Mouse (Mus musculus): ENCODE results near the gene Tbc1d2b. TPM values are rescaled to one million over a fixed set of nuclear protein-coding genes. Genes with fewer than 3 reads are reported as not detected.

Gene Tbc1d2b
- polyA plus RNA-seq, 1 experiment from 2014 or later, result 17.3 TPM

DNA sequence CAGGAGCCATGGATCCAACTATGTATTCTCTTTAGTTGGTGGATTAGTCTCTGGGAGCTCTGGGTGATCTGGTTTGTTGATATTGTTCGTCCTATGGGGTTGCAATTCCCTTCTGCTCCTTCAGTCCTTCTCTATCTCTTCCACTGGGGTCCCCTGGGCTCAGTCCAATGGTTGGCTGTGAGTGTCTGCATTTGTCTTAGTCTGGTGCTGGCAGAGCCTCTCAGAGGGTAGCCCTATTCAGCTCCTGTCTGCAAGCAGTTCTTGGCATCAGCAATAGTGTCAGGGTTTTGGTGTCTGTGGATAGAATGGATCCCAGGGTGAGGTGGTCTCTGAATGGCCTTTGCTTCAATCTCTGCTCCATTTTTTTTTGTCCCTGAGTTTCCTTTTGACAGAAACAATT lies 6.2 kb upstream of the Tbc1d2b start:
- Histone ChIP-seq H3K27me3 (no peaks in the 10 kb centered on the region), H3K9ac (no peak overlapping the region), H3K9me3 (no peaks in the 10 kb centered on the region), H3K4me1 (no peaks in the 10 kb centered on the region), H3K27ac (no peak overlapping the region), H3K4me3 (no peak overlapping the region), H3K36me3 (no peaks in the 10 kb centered on the region), H3K4me2 (no peak overlapping the region)
- WGBS, result 74% methylated on average over 1 of the region's 1 CpGs
- no peak for ATAC-seq (ENCODE audit: insufficient number of reproducible peaks, insufficient read depth, low FRiP score, low TSS enrichment, low read depth)

DNA sequence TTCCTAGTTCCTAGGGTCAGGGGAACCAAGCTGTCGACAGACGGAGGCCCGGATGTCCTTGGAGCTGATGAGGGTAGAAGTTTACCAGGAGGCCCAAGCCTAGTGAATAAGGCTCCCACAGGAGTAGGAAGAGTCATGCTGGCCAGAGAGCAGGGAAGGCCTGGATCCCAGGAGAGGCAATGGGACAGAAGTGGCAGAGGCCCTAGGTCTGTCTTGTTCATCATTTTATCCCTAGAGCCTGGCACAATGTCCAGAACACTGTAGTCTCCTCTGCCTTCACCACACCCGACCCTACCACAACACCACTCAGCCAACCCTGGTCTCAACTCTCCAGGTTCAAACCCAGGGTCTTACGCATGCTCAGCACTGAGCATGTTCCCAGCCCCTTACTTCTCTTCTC lies 5.3 kb upstream of the Tbc1d2b start:
- Histone ChIP-seq H3K4me2 (no peak overlapping the region), H3K27ac (no peak overlapping the region), H3K9ac (no peak overlapping the region), H3K4me1 (no peaks in the 10 kb centered on the region), H3K9me3 (no peaks in the 10 kb centered on the region), H3K27me3 (no peaks in the 10 kb centered on the region), H3K36me3 (no peaks in the 10 kb centered on the region), H3K4me3 (no peak overlapping the region)
- no peak for ATAC-seq (ENCODE audit: insufficient number of reproducible peaks, insufficient read depth, low FRiP score, low TSS enrichment, low read depth)
- 92% methylated on average over 5 of the region's 5 CpGs for WGBS

GRCm38 (mm10) chr9:90275500-90275899 lies 4.9 kb upstream of the Tbc1d2b start:
- no peak for ATAC-seq (ENCODE audit: insufficient number of reproducible peaks, insufficient read depth, low FRiP score, low TSS enrichment, low read depth)
- H3K9me3 ChIP-seq, result no peaks in the 10 kb centered on the region
- no peak overlapping the region for H3K9ac ChIP-seq
- H3K27me3 ChIP-seq, result no peaks in the 10 kb centered on the region
- H3K4me2 ChIP-seq, result no peak overlapping the region
- H3K36me3 ChIP-seq, result no peaks in the 10 kb centered on the region
- H3K27ac ChIP-seq, result no peak overlapping the region
- no peaks in the 10 kb centered on the region for H3K4me1 ChIP-seq
- WGBS, result 63% methylated on average over 2 of the region's 2 CpGs
- H3K4me3 ChIP-seq, result no peak overlapping the region

- H3K4me2 ChIP-seq, result no peak overlapping the region
- H3K4me3 ChIP-seq, result no peak overlapping the region
- H3K27ac ChIP-seq, result no peak overlapping the region
- no peak overlapping the region for H3K9ac ChIP-seq
- ATAC-seq (ENCODE audit: insufficient number of reproducible peaks, insufficient read depth, low FRiP score, low TSS enrichment, low read depth), result no peak
- no peaks in the 10 kb centered on the region for H3K9me3 ChIP-seq
- no peaks in the 10 kb centered on the region for H3K27me3 ChIP-seq
- H3K36me3 ChIP-seq, result no peaks in the 10 kb centered on the region
- H3K4me1 ChIP-seq, result peaks cover 6% of the 10 kb centered on the region
- WGBS, result 83% methylated on average over 3 of the region's 3 CpGs
Observed at GRCm38 (mm10) chr9:90274516-90274915, 3.9 kb upstream of the Tbc1d2b start.

DNA sequence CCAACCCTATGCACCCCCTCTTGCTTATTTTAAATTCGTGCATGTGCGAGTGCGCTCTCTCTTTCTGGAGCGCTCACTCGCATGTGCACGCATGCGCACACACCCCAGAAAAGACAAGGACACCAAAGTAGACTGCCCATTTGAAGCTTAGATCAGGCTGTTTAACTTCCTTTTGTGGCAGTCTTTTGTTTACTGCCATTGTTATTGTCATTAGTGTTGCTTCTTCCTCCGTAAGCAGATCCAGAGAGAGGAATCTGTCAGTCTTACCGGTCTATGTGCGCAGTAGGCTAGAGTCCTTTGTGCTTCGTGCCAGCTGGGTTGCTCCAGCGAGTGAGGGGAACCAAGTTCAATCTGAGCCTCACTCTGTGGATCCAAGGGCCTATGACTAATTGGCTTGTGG lies 1.7 kb upstream of the Tbc1d2b start:
- Histone ChIP-seq H3K4me1 (peaks cover 24% of the 10 kb centered on the region), H3K4me3 (no peak overlapping the region), H3K9ac (no peak overlapping the region), H3K4me2 (no peak overlapping the region), H3K27ac (no peak overlapping the region), H3K27me3 (no peaks in the 10 kb centered on the region), H3K36me3 (no peaks in the 10 kb centered on the region), H3K9me3 (no peaks in the 10 kb centered on the region)
- no peak for ATAC-seq (ENCODE audit: insufficient number of reproducible peaks, insufficient read depth, low FRiP score, low TSS enrichment, low read depth)
- 75% methylated on average over 12 of the region's 12 CpGs for WGBS

DNA sequence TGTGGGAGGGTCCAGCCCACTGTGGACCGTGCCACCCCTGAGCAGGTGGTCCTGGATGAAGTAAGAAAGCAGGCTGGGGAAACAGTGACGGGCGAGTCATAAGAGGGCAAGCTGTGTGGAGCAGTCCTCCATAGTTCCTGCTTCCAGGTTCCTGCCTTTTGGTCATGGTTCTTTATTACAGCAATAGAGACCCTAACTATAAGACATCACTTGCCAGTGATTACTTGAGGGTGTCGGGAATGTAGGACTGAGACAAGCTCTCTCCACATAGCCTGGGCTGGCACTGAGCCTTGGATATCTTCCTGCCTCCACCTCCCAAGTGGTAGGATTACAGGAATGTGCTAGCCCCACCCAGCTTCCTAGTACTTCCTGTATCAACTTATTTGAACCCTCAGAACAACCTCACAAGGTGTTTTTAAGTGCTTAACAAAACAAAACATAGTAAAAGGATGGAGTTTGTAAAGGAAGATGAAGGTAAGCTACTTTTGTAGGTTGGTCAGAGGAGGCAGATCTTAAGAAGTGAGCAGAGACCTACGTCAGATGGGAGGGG lies 1.0 kb upstream of the Tbc1d2b start:
- no peaks in the 10 kb centered on the region for H3K27me3 ChIP-seq
- no peak for ATAC-seq (ENCODE audit: insufficient number of reproducible peaks, insufficient read depth, low FRiP score, low TSS enrichment, low read depth)
- 69% methylated on average over 5 of the region's 5 CpGs for WGBS
- no peak overlapping the region for H3K27ac ChIP-seq
- no peak overlapping the region for H3K4me2 ChIP-seq
- no peaks in the 10 kb centered on the region for H3K9me3 ChIP-seq
- H3K4me1 ChIP-seq, result peaks cover 31% of the 10 kb centered on the region
- H3K36me3 ChIP-seq, result no peaks in the 10 kb centered on the region
- H3K9ac ChIP-seq, result no peak overlapping the region
- H3K4me3 ChIP-seq, result no peak overlapping the region

DNA sequence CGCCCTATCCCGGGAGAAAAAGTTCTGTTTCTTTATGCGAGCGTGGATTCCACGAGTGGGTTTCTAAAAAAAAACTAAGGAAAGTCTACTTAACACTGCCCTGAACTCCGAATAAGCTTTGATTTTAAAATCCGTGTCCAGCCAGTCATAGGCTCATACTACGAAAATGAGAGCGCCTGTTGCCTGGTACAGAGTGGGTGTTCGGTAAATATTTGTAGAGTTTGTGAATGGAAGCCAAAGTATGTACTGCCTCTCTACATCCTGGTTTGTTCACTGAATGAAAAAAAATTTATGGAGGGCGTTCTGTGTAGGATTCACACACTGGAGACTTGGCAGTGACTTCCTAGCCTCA lies 316 bp upstream of the Tbc1d2b start:
- Histone ChIP-seq H3K4me1 (peaks cover 38% of the 10 kb centered on the region), H3K9me3 (no peaks in the 10 kb centered on the region), H3K27me3 (no peaks in the 10 kb centered on the region), H3K9ac (peak overlapping the region; percentile 86; the same call in 1 of the 2 replicates), H3K4me2 (peak overlapping the region; percentile 87), H3K4me3 (peak overlapping the region; percentile 92), H3K36me3 (no peaks in the 10 kb centered on the region), H3K27ac (0 out of 2 replicates have a peak overlapping the region, but pooled peaks have one; percentile 75)
- WGBS, result 15% methylated on average over 11 of the region's 11 CpGs
- ATAC-seq (ENCODE audit: insufficient number of reproducible peaks, insufficient read depth, low FRiP score, low TSS enrichment, low read depth), result no peak

GRCm38 (mm10) chr9:90269011-90269681 lies 1.5 kb downstream of the Tbc1d2b start:
- peak overlapping the region; percentile 87 for H3K4me2 ChIP-seq
- H3K27me3 ChIP-seq, result no peaks in the 10 kb centered on the region
- H3K9me3 ChIP-seq, result no peaks in the 10 kb centered on the region
- 0 out of 2 replicates have a peak, but pooled peaks have one; percentile 22 for ATAC-seq (ENCODE audit: insufficient number of reproducible peaks, insufficient read depth, low FRiP score, low TSS enrichment, low read depth)
- peak overlapping the region; percentile 92 for H3K4me3 ChIP-seq
- H3K9ac ChIP-seq, result peak overlapping the region; percentile 86
- H3K36me3 ChIP-seq, result 0 out of 2 replicates have a peak, but pooled peaks cover under 1% of the 10 kb centered on the region
- H3K27ac ChIP-seq, result peak overlapping the region; percentile 75
- peaks cover 47% of the 10 kb centered on the region for H3K4me1 ChIP-seq
- 13% methylated on average over 7 of the region's 7 CpGs for WGBS

DNA sequence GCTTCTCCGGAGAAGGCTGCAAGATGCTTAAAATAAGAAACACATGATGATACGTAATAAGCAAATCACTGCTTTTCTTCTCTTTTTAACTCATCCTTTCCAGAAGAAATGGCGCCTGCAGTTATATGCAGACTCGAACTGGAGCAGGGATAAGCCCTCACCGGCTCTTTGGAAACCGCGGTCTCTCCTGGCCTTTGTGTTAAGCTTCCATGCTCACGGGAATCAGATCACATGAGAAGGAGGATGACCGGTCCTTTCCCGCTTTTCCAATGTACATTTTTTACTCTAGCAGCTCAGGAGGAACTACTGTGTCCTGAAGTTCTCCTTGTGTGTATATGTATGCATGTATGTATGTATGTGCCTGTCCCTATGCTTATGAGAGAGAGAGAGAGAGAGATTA lies 3.7 kb downstream of the Tbc1d2b start:
- Histone ChIP-seq H3K4me1 (peaks cover 47% of the 10 kb centered on the region), H3K9me3 (no peaks in the 10 kb centered on the region), H3K4me2 (0 out of 2 replicates have a peak overlapping the region, but pooled peaks have one; percentile 16), H3K27ac (peak overlapping the region; percentile 83), H3K4me3 (no peak overlapping the region), H3K27me3 (no peaks in the 10 kb centered on the region), H3K36me3 (peaks cover 10% of the 10 kb centered on the region), H3K9ac (no peak overlapping the region)
- ATAC-seq (ENCODE audit: insufficient number of reproducible peaks, insufficient read depth, low FRiP score, low TSS enrichment, low read depth), result no peak
- 53% methylated on average over 10 of the region's 10 CpGs for WGBS

- no peak for ATAC-seq (ENCODE audit: insufficient number of reproducible peaks, insufficient read depth, low FRiP score, low TSS enrichment, low read depth)
- H3K4me3 ChIP-seq, result no peak overlapping the region
- WGBS, result 71% methylated on average over 10 of the region's 10 CpGs
- peaks cover 10% of the 10 kb centered on the region for H3K36me3 ChIP-seq
- no peaks in the 10 kb centered on the region for H3K9me3 ChIP-seq
- peak overlapping the region; percentile 16 for H3K4me2 ChIP-seq
- no peak overlapping the region for H3K9ac ChIP-seq
- no peaks in the 10 kb centered on the region for H3K27me3 ChIP-seq
- peaks cover 49% of the 10 kb centered on the region for H3K4me1 ChIP-seq
- H3K27ac ChIP-seq, result peak overlapping the region; percentile 83
Observed at GRCm38 (mm10) chr9:90266059-90266458, 4.5 kb downstream of the Tbc1d2b start.

DNA sequence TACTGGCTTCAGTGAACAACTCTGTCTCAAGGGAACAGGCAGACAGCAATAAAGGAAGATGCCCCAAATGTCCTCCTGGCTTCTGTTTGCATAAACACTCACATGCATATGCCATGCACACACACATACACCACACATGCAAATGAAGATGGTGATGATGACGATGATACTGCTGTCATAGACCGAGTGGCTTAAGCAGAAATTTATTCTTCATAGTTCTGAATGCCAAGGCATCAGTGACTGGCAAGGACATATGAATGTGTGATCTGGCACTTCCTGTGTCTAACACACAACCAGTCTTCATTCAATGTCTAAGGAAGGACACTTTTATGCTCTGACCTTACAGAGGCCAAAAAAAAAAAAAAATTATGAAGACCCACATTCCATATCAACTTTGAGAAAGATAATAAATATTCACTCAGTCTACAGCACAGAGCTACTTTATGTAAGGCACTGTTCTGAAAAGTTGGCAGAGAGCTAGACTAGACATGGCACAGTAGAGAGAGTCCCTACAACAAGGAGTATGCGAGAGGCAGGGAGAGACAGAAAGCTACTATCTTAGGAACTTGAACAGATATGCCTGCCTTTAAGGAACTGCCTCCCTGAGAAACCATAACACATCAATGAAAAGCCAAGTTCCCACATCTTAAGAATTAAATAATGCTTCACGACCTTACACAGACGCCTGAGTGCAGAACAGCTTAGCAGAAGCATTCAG lies 5.1 kb downstream of the Tbc1d2b start:
- ATAC-seq (ENCODE audit: insufficient number of reproducible peaks, insufficient read depth, low FRiP score, low TSS enrichment, low read depth), result no peak
- H3K36me3 ChIP-seq, result peaks cover 10% of the 10 kb centered on the region
- peak overlapping the region; percentile 83 for H3K27ac ChIP-seq
- no peak overlapping the region for H3K4me3 ChIP-seq
- no peaks in the 10 kb centered on the region for H3K27me3 ChIP-seq
- no peaks in the 10 kb centered on the region for H3K9me3 ChIP-seq
- H3K4me1 ChIP-seq, result peaks cover 55% of the 10 kb centered on the region
- H3K9ac ChIP-seq, result no peak overlapping the region
- WGBS, result 75% methylated on average over 5 of the region's 5 CpGs
- peak overlapping the region; percentile 16; the same call in 1 of the 2 replicates for H3K4me2 ChIP-seq

DNA sequence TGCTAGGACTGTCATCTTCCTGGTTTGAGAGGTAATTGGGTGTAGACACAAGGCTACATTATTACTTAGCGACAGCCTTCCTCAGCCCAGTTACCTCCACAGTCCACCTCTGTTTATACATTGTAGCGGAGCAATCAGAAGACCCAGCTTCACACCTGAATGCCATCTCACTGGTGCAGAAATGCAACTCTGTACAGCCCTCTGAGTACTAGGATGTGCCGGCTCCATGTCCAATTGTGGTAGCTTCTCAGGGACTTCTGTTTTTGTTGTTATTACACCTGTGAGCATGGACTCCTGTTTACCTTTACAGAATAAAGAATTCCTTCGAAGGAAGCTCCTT lies 7.3 kb downstream of the Tbc1d2b start:
- no peak overlapping the region for H3K9ac ChIP-seq
- no peaks in the 10 kb centered on the region for H3K27me3 ChIP-seq
- no peak overlapping the region for H3K4me2 ChIP-seq
- H3K36me3 ChIP-seq, result peaks cover 10% of the 10 kb centered on the region
- WGBS, result 91% methylated on average over 4 of the region's 4 CpGs
- H3K27ac ChIP-seq, result no peak overlapping the region
- no peaks in the 10 kb centered on the region for H3K9me3 ChIP-seq
- H3K4me1 ChIP-seq, result peaks cover 40% of the 10 kb centered on the region
- no peak for ATAC-seq (ENCODE audit: insufficient number of reproducible peaks, insufficient read depth, low FRiP score, low TSS enrichment, low read depth)
- H3K4me3 ChIP-seq, result no peak overlapping the region

Data from embryonic facial prominence, embryonic 13.5 days (tissue).